Mouse (Mus musculus): ENCODE measurements around the gene Nceh1. TPM values are rescaled to one million over a fixed set of nuclear protein-coding genes. Genes with fewer than 3 reads are reported as not detected.

Nceh1 gene
- polyA plus RNA-seq, 1 experiment: 2.4 TPM

- no peaks in the 10 kb centered on the region for H3K36me3 ChIP-seq (ENCODE audit: control insufficient read depth, insufficient read depth, low read length)
- H3K4me3 ChIP-seq (ENCODE audit: control insufficient read depth, low read depth, low read length): no peak overlapping the region
- H3K4me1 ChIP-seq (ENCODE audit: control insufficient read depth, insufficient read depth, low read length): no peaks in the 10 kb centered on the region
- TF ChIP-seq POLR2A (IDR thresholded peaks at IDR 0.05; ENCODE audit: control insufficient read depth, low read depth, low read length): no peak
- TF ChIP-seq CTCF (IDR thresholded peaks at IDR 0.05; ENCODE audit: control insufficient read depth, insufficient read depth, insufficient replicate concordance, low read depth, low read length): no peak
- H3K27ac ChIP-seq (ENCODE audit: control insufficient read depth, insufficient read depth, low read depth, low read length): no peak overlapping the region
- no peaks in the 10 kb centered on the region for H3K27me3 ChIP-seq (ENCODE audit: control insufficient read depth, insufficient read depth, low read length)
Observed at GRCm38 (mm10) chr3:27214016-27214816, 31.5 kb downstream of the Nceh1 start.

GRCm38 (mm10) chr3:27217331-27217730, 34.6 kb downstream of the Nceh1 start:
- H3K4me1 ChIP-seq (ENCODE audit: control insufficient read depth, insufficient read depth, low read length): no peaks in the 10 kb centered on the region
- H3K27ac ChIP-seq (ENCODE audit: control insufficient read depth, insufficient read depth, low read depth, low read length): no peak overlapping the region
- no peaks in the 10 kb centered on the region for H3K27me3 ChIP-seq (ENCODE audit: control insufficient read depth, insufficient read depth, low read length)
- no peaks in the 10 kb centered on the region for H3K36me3 ChIP-seq (ENCODE audit: control insufficient read depth, insufficient read depth, low read length)
- TF ChIP-seq CTCF (IDR thresholded peaks at IDR 0.05; ENCODE audit: control insufficient read depth, insufficient read depth, insufficient replicate concordance, low read depth, low read length): no peak
- TF ChIP-seq POLR2A (IDR thresholded peaks at IDR 0.05; ENCODE audit: control insufficient read depth, low read depth, low read length): no peak
- no peak overlapping the region for H3K4me3 ChIP-seq (ENCODE audit: control insufficient read depth, low read depth, low read length)

GRCm38 (mm10) chr3:27218604-27219003, 35.8 kb downstream of the Nceh1 start:
- Histone ChIP-seq H3K27ac (ENCODE audit: control insufficient read depth, insufficient read depth, low read depth, low read length) (no peak overlapping the region), H3K27me3 (ENCODE audit: control insufficient read depth, insufficient read depth, low read length) (no peaks in the 10 kb centered on the region), H3K4me1 (ENCODE audit: control insufficient read depth, insufficient read depth, low read length) (no peaks in the 10 kb centered on the region), H3K4me3 (ENCODE audit: control insufficient read depth, low read depth, low read length) (no peak overlapping the region), H3K36me3 (ENCODE audit: control insufficient read depth, insufficient read depth, low read length) (no peaks in the 10 kb centered on the region)
- no peak for TF ChIP-seq CTCF (IDR thresholded peaks at IDR 0.05; ENCODE audit: control insufficient read depth, insufficient read depth, insufficient replicate concordance, low read depth, low read length)
- no peak for TF ChIP-seq POLR2A (IDR thresholded peaks at IDR 0.05; ENCODE audit: control insufficient read depth, low read depth, low read length)

DNA sequence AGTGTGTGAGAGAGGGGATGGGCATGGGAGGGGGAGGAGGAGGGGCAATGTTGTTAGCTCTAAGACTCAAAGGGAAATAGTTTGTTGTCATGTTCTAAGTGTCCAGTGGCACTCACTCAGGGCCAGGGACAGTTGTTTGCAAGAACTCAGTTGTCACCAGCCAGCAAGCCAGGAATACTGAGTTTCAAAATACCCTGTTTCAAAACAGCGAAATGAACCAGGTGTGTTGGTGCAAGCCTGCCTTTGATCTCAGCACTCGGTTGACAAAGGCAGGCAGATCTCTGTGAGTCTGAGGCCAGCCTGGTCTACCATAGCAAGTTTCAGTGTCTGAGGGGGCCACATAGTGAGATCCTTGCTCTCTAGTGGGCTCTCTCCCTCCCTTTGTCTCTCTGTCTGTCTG, 39.3 kb downstream of the Nceh1 start:
- Histone ChIP-seq H3K27me3 (ENCODE audit: control insufficient read depth, insufficient read depth, low read length) (no peaks in the 10 kb centered on the region), H3K4me3 (ENCODE audit: control insufficient read depth, low read depth, low read length) (no peak overlapping the region), H3K4me1 (ENCODE audit: control insufficient read depth, insufficient read depth, low read length) (no peaks in the 10 kb centered on the region), H3K27ac (ENCODE audit: control insufficient read depth, insufficient read depth, low read depth, low read length) (no peak overlapping the region), H3K36me3 (ENCODE audit: control insufficient read depth, insufficient read depth, low read length) (no peaks in the 10 kb centered on the region)
- no peak for TF ChIP-seq POLR2A (IDR thresholded peaks at IDR 0.05; ENCODE audit: control insufficient read depth, low read depth, low read length)
- TF ChIP-seq CTCF (IDR thresholded peaks at IDR 0.05; ENCODE audit: control insufficient read depth, insufficient read depth, insufficient replicate concordance, low read depth, low read length): no peak

DNA sequence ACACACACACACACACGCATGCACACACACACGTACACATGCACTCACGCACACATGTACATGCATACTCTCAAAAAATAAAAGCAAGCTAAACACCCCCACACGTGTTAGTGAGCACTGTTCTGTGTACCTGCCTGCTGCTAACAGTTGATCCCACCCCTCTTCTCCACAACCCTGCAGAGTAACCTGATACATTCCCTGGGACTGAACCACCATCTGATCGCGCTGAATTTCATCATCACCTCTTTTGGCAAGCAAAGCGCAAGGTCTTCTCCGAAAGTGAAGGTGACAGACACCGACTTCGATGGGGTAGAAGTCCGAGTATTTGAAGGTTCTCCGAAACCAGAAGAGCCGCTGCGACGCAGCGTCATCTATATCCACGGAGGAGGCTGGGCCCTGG, 39.7 kb downstream of the Nceh1 start:
- no peaks in the 10 kb centered on the region for H3K36me3 ChIP-seq (ENCODE audit: control insufficient read depth, insufficient read depth, low read length)
- H3K4me3 ChIP-seq (ENCODE audit: control insufficient read depth, low read depth, low read length): no peak overlapping the region
- TF ChIP-seq CTCF (IDR thresholded peaks at IDR 0.05; ENCODE audit: control insufficient read depth, insufficient read depth, insufficient replicate concordance, low read depth, low read length): no peak
- TF ChIP-seq POLR2A (IDR thresholded peaks at IDR 0.05; ENCODE audit: control insufficient read depth, low read depth, low read length): no peak
- H3K4me1 ChIP-seq (ENCODE audit: control insufficient read depth, insufficient read depth, low read length): no peaks in the 10 kb centered on the region
- no peaks in the 10 kb centered on the region for H3K27me3 ChIP-seq (ENCODE audit: control insufficient read depth, insufficient read depth, low read length)
- no peak overlapping the region for H3K27ac ChIP-seq (ENCODE audit: control insufficient read depth, insufficient read depth, low read depth, low read length)

- TF ChIP-seq CTCF (IDR thresholded peaks at IDR 0.05; ENCODE audit: control insufficient read depth, insufficient read depth, insufficient replicate concordance, low read depth, low read length) (no peak), POLR2A (IDR thresholded peaks at IDR 0.05; ENCODE audit: control insufficient read depth, low read depth, low read length) (no peak)
- no peak overlapping the region for H3K4me3 ChIP-seq (ENCODE audit: control insufficient read depth, low read depth, low read length)
- no peaks in the 10 kb centered on the region for H3K27me3 ChIP-seq (ENCODE audit: control insufficient read depth, insufficient read depth, low read length)
- H3K36me3 ChIP-seq (ENCODE audit: control insufficient read depth, insufficient read depth, low read length): no peaks in the 10 kb centered on the region
- H3K27ac ChIP-seq (ENCODE audit: control insufficient read depth, insufficient read depth, low read depth, low read length): no peak overlapping the region
- H3K4me1 ChIP-seq (ENCODE audit: control insufficient read depth, insufficient read depth, low read length): no peaks in the 10 kb centered on the region
Observed at GRCm38 (mm10) chr3:27227629-27228453, 45.1 kb downstream of the Nceh1 start.

Measured in testis, adult 2 months (tissue).